Mouse (Mus musculus) liver, postnatal 0 days (tissue): ENCODE measurements at regions not wholly inside any gene's neighbourhood (a gene's known extent, or its start where the extent isn't known, plus 50 kb on each side); places are given as distances from the start of the nearest gene placed in this dataset.
A peak's percentile ranks its signal among the peaks of the same experiment; 100 is the strongest.

Experiments
- ATAC-seq: fragments of 200-750 bp; cut with Nextera tagmentation; 2 replicates; pipeline ENCODE4 v1.8.0; 2017; ENCODE audit warnings: mild to moderate bottlenecking, moderate library complexity
- DNase-seq: peaks from one replicate; pipeline ENCODE4 v3.0.0-alpha.2; 2016
- H3K27ac ChIP-seq: fragments of 300-500 bp; sonication (generic); 2 replicates; pipeline ENCODE4 v1.5.1; 2014; ENCODE audit warnings: antibody characterized with exemption, moderate library complexity, mild to moderate bottlenecking, low read depth
- H3K27me3 ChIP-seq: fragments of 300-500 bp; sonication (generic); 2 replicates; pipeline ENCODE4 v1.6.1; 2014; ENCODE audit warnings: low read length, control low read depth, mixed read lengths; ENCODE audit not compliant: insufficient read depth
- H3K36me3 ChIP-seq: fragments of 300-500 bp; sonication (generic); replicated peaks from 2 replicates; pipeline ENCODE4 v1.6.1; 2014; ENCODE audit warnings: mild to moderate bottlenecking, control low read depth, low read length, moderate library complexity, mixed read lengths; ENCODE audit not compliant: insufficient read depth
- H3K4me1 ChIP-seq: fragments of 300-500 bp; sonication (generic); 2 replicates; pipeline ENCODE4 v1.6.1; 2014; ENCODE audit warnings: antibody characterized with exemption, mild to moderate bottlenecking, control low read depth; ENCODE audit not compliant: insufficient read depth
- H3K4me2 ChIP-seq: fragments of 300-500 bp; sonication (generic); 2 replicates; pipeline ENCODE4 v1.6.1; 2014; ENCODE audit warnings: low read depth, mild to moderate bottlenecking, low read length, moderate library complexity, mixed read lengths
- H3K4me3 ChIP-seq: fragments of 300-500 bp; sonication (generic); 2 replicates; pipeline ENCODE4 v1.5.1; 2014; ENCODE audit warnings: low read depth, low read length
- H3K9ac ChIP-seq: fragments of 300-500 bp; sonication (generic); replicated peaks from 2 replicates; pipeline ENCODE4 v1.6.1; 2014; ENCODE audit warnings: mild to moderate bottlenecking, moderate library complexity
- H3K9me3 ChIP-seq: fragments of 300-500 bp; sonication (generic); 2 replicates; pipeline ENCODE4 v1.6.1; 2016; ENCODE audit warnings: mild to moderate bottlenecking, control low read depth, low read length, mixed read lengths
- CTCF ChIP-seq: sonication (generic); IDR thresholded peaks from 2 replicates; pipeline ENCODE4 v1.5.1; 2016; ENCODE audit warnings: antibody characterized with exemption, low read depth
- EP300 ChIP-seq: IDR thresholded peaks from 2 replicates; pipeline ENCODE4 v1.6.1; 2016; ENCODE audit warnings: antibody characterized with exemption, low read depth, mild to moderate bottlenecking
- WGBS: fragments of 180-500 bp; shearing (Covaris S2); extraction: QIAGEN DNeasy Blood & Tissue Kit; methylation state at CpG from one replicate; pipeline ENCODE4 v1.1.7; 2014; ENCODE audit not compliant: insufficient replicate concordance; 5-methylcytosine and 5-hydroxymethylcytosine counted together

- no peak overlapping the region for H3K9ac ChIP-seq
- H3K27ac ChIP-seq: no peak overlapping the region
- ATAC-seq: peak; percentile 19; the same call in 1 of the 2 replicates
- DNase-seq: no peak
- H3K4me1 ChIP-seq: no peaks in the 10 kb centered on the region
- H3K4me3 ChIP-seq: no peak overlapping the region
- no peak overlapping the region for H3K4me2 ChIP-seq
- 70% methylated on average over 9 of the region's 9 CpGs for WGBS
- no peaks in the 10 kb centered on the region for H3K36me3 ChIP-seq
- H3K27me3 ChIP-seq: no peaks in the 10 kb centered on the region
- H3K9me3 ChIP-seq: no peaks in the 10 kb centered on the region
- no peak for TF ChIP-seq EP300
- no peak for TF ChIP-seq CTCF
These were observed 178.9 kb upstream of the Stt3b start for GRCm38 (mm10) chr9:115488913-115489809.

DNA sequence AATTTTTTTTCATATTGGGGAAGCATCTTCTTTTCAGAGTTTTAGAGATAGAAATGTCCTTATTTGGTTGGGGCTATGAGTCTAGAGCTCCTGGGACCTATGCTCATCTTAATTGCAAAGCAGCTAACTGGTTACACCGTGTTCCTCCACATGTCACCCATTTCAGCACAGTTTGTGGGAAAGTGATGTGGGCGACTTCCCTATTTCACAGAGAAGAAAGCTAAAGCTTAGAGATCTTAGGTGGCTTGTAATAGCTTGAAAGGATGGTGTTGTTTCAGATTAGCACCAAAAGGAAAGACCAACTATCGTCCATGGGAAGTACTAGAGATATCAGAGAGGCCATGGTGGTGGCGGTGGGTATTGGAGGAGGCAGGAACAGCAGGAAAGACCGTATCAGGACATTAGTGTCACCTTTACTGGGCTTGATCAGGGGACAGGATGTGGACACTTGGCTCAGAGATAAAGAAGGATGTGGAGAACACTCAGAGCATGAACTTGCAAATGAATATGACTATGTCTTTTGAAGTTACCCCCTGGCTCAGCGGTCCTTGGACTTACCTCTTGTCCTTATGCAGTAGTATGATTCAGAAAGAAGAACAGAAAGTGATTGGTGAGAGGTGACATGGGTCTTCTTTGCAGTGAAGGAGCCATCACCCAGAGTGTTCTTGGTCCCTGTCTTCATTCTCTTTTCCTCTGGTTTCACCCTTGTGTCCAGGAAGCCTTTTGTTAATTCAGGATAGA lies 182.4 kb upstream of the Stt3b start:
- H3K4me3 ChIP-seq: no peak overlapping the region
- DNase-seq: no peak
- no peak overlapping the region for H3K9ac ChIP-seq
- no peak overlapping the region for H3K27ac ChIP-seq
- no peak for ATAC-seq
- H3K36me3 ChIP-seq: no peaks in the 10 kb centered on the region
- 31% methylated on average over 6 of the region's 6 CpGs for WGBS
- H3K4me2 ChIP-seq: no peak overlapping the region
- H3K9me3 ChIP-seq: no peaks in the 10 kb centered on the region
- H3K27me3 ChIP-seq: no peaks in the 10 kb centered on the region
- no peaks in the 10 kb centered on the region for H3K4me1 ChIP-seq
- no peak for TF ChIP-seq CTCF
- TF ChIP-seq EP300: no peak

GRCm38 (mm10) chr9:115493765-115494164 lies 183.5 kb upstream of the Stt3b start:
- Histone ChIP-seq H3K27me3 (no peaks in the 10 kb centered on the region), H3K4me2 (no peak overlapping the region), H3K9ac (no peak overlapping the region), H3K27ac (no peak overlapping the region), H3K4me1 (no peaks in the 10 kb centered on the region), H3K4me3 (no peak overlapping the region), H3K36me3 (no peaks in the 10 kb centered on the region), H3K9me3 (no peaks in the 10 kb centered on the region)
- TF ChIP-seq EP300 (no peak), CTCF (no peak)
- no peak for DNase-seq
- WGBS: 71% methylated on average over 2 of the region's 2 CpGs
- ATAC-seq: no peak

GRCm38 (mm10) chr9:115499536-115499935 lies 189.3 kb upstream of the Stt3b start:
- Histone ChIP-seq H3K4me3 (no peak overlapping the region), H3K9ac (no peak overlapping the region), H3K4me1 (no peaks in the 10 kb centered on the region), H3K4me2 (no peak overlapping the region), H3K9me3 (no peaks in the 10 kb centered on the region), H3K36me3 (no peaks in the 10 kb centered on the region), H3K27ac (no peak overlapping the region), H3K27me3 (no peaks in the 10 kb centered on the region)
- WGBS: 61% methylated on average over 3 of the region's 3 CpGs
- TF ChIP-seq CTCF: no peak
- TF ChIP-seq EP300: no peak
- no peak for DNase-seq
- ATAC-seq: no peak

- 41% methylated on average over 2 of the region's 2 CpGs for WGBS
- H3K36me3 ChIP-seq: no peaks in the 10 kb centered on the region
- H3K4me3 ChIP-seq: no peak overlapping the region
- H3K9me3 ChIP-seq: no peaks in the 10 kb centered on the region
- DNase-seq (no peak), ATAC-seq (no peak)
- H3K4me1 ChIP-seq: no peaks in the 10 kb centered on the region
- H3K27ac ChIP-seq: no peak overlapping the region
- no peak for TF ChIP-seq CTCF
- TF ChIP-seq EP300: no peak
- no peaks in the 10 kb centered on the region for H3K27me3 ChIP-seq
- H3K4me2 ChIP-seq: no peak overlapping the region
- no peak overlapping the region for H3K9ac ChIP-seq
These were observed 194.6 kb upstream of the Stt3b start for GRCm38 (mm10) chr9:115504789-115505188.

GRCm38 (mm10) chr9:115507131-115507689 lies 197.0 kb upstream of the Stt3b start:
- DNase-seq (no peak), ATAC-seq (no peak)
- H3K27me3 ChIP-seq: no peaks in the 10 kb centered on the region
- no peaks in the 10 kb centered on the region for H3K9me3 ChIP-seq
- H3K4me2 ChIP-seq: no peak overlapping the region
- no peaks in the 10 kb centered on the region for H3K4me1 ChIP-seq
- H3K4me3 ChIP-seq: no peak overlapping the region
- 71% methylated on average over 7 of the region's 7 CpGs for WGBS
- H3K27ac ChIP-seq: no peak overlapping the region
- H3K36me3 ChIP-seq: no peaks in the 10 kb centered on the region
- H3K9ac ChIP-seq: no peak overlapping the region
- TF ChIP-seq CTCF (no peak), EP300 (no peak)
